Mouse (Mus musculus) heart, embryonic 16.5 days (tissue): Measurements from ENCODE around the gene Ttc24. TPM values are rescaled to one million over a fixed set of nuclear protein-coding genes. Genes with fewer than 3 reads are reported as not detected.

Source experiments
- ATAC-seq: fragments of 200-750 bp; cut with Nextera tagmentation; replicated peaks from 2 replicates; pipeline ENCODE4 v1.8.0; 2017; ENCODE audit warnings: moderate number of reproducible peaks; ENCODE audit not compliant: insufficient read depth, low FRiP score; ENCODE audit errors: extremely low read depth
- H3K27ac ChIP-seq: fragments of 300-500 bp; sonication (generic); 2 replicates; pipeline ENCODE4 v1.5.1; 2014; ENCODE audit warnings: mild to moderate bottlenecking, low read length, control low read depth, moderate library complexity
- H3K27me3 ChIP-seq: fragments of 300-500 bp; sonication (generic); 2 replicates; pipeline ENCODE4 v1.6.1; 2014; ENCODE audit warnings: low read length, mixed read lengths; ENCODE audit not compliant: control insufficient read depth, insufficient read depth
- H3K36me3 ChIP-seq: fragments of 300-500 bp; sonication (generic); 2 replicates; pipeline ENCODE4 v1.6.1; 2014; ENCODE audit not compliant: control insufficient read depth, insufficient read depth
- H3K4me1 ChIP-seq: fragments of 300-500 bp; sonication (generic); 2 replicates; pipeline ENCODE4 v1.6.1; 2014; ENCODE audit warnings: low read length, mixed read lengths; ENCODE audit not compliant: control insufficient read depth, insufficient read depth
- H3K4me2 ChIP-seq: fragments of 300-500 bp; sonication (generic); 2 replicates; pipeline ENCODE4 v1.6.1; 2014; ENCODE audit warnings: low read depth, mild to moderate bottlenecking, control low read depth, low read length
- H3K4me3 ChIP-seq: fragments of 300-500 bp; sonication (generic); 2 replicates; pipeline ENCODE4 v1.5.1; 2014; ENCODE audit warnings: mild to moderate bottlenecking, control low read depth, low read length
- H3K9ac ChIP-seq: fragments of 300-500 bp; sonication (generic); 2 replicates; pipeline ENCODE4 v1.6.1; 2014; ENCODE audit warnings: low read length, control low read depth
- H3K9me3 ChIP-seq: fragments of 300-500 bp; sonication (generic); replicated peaks from 2 replicates; pipeline ENCODE4 v1.6.1; 2016; ENCODE audit warnings: low read length; ENCODE audit not compliant: control insufficient read depth
- WGBS: fragments of 180-500 bp; shearing (Covaris S2); extraction: QIAGEN DNeasy Blood & Tissue Kit; methylation state at CpG from one replicate; pipeline ENCODE4 v1.1.7; 2014; 5-methylcytosine and 5-hydroxymethylcytosine counted together
- polyA plus RNA-seq: library from polyadenylated mRNA; unstranded; fragments of >200 nt; fragmentation: Nextera tagmentation; extraction: Ambion mirVana; gene quantifications from 2 replicates; pipeline ENCODE4 v1.2.1, GENCODE M21; 2015

The Ttc24 gene
- polyA plus RNA-seq, 1 experiment from 2014 or later = 0.18 TPM

DNA sequence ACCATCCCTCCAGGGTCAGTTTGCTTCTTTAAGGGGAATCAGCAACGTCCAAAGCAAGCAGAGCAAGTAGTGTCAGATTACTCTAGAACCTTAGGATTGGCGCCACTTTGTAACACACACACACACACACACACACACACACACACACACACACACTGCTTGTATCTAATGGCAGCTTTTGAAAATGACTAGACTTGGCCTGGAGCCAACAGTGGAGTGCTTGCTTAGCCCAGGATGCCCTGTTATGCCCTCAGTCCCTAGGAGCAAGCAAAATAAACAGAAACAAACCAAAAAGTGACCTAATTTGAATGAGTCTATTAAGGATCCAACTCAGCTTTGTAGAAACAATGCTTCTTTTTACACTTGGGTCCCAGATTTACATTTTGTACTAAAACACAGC lies 9.7 kb downstream of the Ttc24 start:
- Histone ChIP-seq H3K4me2 (no peak overlapping the region), H3K27ac (no peak overlapping the region), H3K4me3 (no peak overlapping the region), H3K27me3 (peaks cover 9% of the 10 kb centered on the region), H3K9me3 (no peaks in the 10 kb centered on the region), H3K4me1 (no peaks in the 10 kb centered on the region), H3K36me3 (no peaks in the 10 kb centered on the region), H3K9ac (no peak overlapping the region)
- WGBS = 15% methylated on average over 2 of the region's 2 CpGs
- ATAC-seq = no peak

DNA sequence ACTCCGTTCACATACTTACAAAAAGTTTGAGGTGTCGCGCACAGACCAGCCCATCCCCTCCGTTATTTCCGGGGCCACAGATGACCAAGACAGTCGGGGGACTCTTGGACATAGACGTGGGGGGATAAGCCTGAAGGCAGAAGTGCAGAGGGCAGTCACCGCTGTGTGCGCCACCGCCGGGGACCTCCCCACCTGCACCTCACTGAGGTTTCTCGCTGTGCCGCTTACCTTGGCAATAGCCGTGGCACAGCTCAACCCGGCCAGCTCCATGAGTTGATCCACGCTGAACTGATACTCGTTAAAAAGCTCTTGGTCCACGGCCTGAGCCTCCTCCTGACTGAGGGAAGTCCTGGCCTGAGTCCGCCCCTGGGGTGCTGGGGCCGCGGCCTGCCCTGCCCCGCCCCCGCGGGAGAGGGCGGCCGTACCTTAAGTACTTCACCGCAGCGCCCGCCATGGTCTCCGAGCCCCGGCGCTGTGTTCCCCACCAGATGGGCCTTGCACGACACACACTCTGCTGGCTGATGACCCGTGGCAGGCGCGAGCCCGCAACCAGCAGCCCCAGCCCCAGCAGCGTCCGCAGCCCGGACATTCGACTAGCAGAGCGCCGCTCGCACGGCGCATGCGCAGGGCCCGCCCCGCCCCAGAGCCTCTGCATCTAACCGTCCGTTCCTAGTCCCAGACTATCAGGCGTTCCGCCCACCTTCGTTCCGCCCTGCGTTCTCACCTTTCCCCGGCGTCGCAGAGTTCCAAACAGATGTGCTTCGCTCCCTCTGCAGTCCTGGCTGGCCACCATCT lies 20.0 kb downstream of the Ttc24 start, which contains the start of gene Naxe:
Gene Naxe, minus strand, starts transcription at position 594 of the 795 bp plus-strand sequence.
- Histone ChIP-seq H3K9me3 (no peaks in the 10 kb centered on the region), H3K27me3 (no peaks in the 10 kb centered on the region), H3K4me2 (peak within 1 kb of the TSS; percentile 93), H3K9ac (peak within 1 kb of the TSS; percentile 93), H3K4me1 (peaks cover 11% of the 10 kb centered on the region), H3K27ac (peak within 1 kb of the TSS; percentile 73; the same call in 1 of the 2 replicates), H3K36me3 (peaks cover 27% of the 10 kb centered on the region), H3K4me3 (peak within 1 kb of the TSS; percentile 73)
- ATAC-seq = peak; percentile 92
- WGBS = under 1% methylated on average over 60 of the region's 60 CpGs

DNA sequence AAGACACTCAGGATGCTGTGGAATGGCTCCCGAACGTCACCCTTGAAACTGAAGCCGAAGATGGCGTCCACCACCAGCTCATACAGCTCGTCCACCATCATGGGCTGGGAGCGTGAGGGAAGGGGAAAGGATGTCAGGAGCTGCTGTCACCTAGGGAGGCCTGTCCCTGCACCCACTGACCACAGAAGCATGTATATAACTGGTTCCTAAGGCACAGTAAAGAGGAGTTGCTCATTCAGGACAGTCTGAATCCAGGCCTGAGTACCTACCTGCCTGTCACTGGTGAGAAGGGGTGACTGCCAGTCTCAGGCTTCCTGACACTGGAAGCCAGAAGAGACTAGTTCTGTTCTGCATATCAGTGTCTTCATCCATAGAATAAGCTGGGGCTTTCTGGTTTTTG lies 21.1 kb downstream of the Ttc24 start:
- ATAC-seq = no peak
- Histone ChIP-seq H3K4me2 (peak overlapping the region; percentile 93), H3K4me1 (peaks cover 11% of the 10 kb centered on the region), H3K27ac (no peak overlapping the region), H3K9me3 (no peaks in the 10 kb centered on the region), H3K36me3 (peaks cover 35% of the 10 kb centered on the region), H3K9ac (peak overlapping the region; percentile 93; the same call in 1 of the 2 replicates), H3K4me3 (no peak overlapping the region; the same call in 1 of the 2 replicates), H3K27me3 (no peaks in the 10 kb centered on the region)
- WGBS = 75% methylated on average over 6 of the region's 6 CpGs

DNA sequence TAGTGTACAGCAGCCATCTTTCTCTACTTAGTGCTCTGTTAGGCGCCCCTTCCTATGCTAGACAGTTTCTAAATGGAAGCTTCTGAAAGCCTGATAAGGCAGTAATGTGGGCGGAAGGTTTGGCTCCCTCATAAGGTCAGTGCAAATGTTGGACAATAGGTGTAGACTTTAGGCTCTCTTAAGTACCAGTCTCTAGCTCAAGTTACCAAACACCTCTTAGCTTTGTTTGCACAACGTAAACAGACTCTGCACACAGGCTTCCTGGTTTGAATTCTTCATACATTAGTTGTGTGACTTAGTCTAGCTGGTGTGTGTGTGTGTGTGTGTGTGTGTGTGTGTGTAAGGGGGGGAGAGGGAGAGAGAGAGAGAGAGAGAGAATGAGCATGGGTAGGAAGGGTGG lies 28.6 kb downstream of the Ttc24 start:
- Histone ChIP-seq H3K9me3 (no peaks in the 10 kb centered on the region), H3K27me3 (no peaks in the 10 kb centered on the region), H3K36me3 (peaks cover 34% of the 10 kb centered on the region), H3K9ac (no peak overlapping the region), H3K27ac (no peak overlapping the region), H3K4me2 (no peak overlapping the region), H3K4me3 (no peak overlapping the region), H3K4me1 (no peaks in the 10 kb centered on the region)
- no peak for ATAC-seq
- 51% methylated on average over 3 of the region's 3 CpGs for WGBS

DNA sequence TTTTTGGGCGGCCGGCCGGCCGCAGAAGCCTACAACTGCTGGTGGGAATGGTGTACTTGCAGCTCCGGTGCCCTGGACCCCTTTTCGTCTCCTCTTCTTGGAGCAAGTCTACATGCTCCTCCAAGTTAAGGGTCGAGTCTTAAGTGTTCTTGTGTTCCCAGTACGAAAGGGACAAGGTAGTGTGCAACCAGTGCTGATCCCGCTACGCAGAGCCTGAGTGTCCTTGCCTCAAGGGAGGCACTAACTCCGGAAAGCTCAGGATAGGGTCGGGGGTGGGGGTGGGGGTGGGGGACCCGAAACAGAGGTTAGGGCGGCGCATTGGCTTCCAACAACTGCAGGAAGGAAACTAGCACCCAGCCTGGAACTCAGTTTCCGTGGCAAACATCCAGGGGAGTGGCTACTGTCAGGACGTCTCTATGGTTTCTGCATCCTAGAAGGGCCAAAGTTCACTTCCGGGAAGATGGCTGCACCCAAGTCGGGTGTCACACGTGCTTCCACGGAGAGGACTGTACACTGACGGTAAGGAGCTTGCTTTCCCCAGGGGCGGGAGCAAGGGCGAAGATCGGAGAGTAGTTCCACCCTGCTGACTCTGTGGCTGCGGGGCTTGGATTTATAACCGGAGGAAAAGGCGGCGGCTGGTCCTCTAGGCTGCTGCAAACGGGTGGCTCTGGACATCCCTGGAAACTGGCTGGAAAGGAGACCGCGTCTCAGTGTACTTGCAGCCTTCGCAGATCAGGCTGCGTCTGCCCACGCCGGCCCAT lies 35.3 kb downstream of the Ttc24 start, which contains the start of gene Gpatch4:
Gene Gpatch4, plus strand, starts transcription at position 448 of the 761 bp plus-strand sequence.
- peak; percentile 91 for ATAC-seq
- H3K9me3 ChIP-seq = no peaks in the 10 kb centered on the region
- H3K36me3 ChIP-seq = no peaks in the 10 kb centered on the region
- peak within 1 kb of the TSS; percentile 56 for H3K27ac ChIP-seq
- peak within 1 kb of the TSS; percentile 63 for H3K9ac ChIP-seq
- 0 out of 2 replicates have a peak, but pooled peaks cover 7% of the 10 kb centered on the region for H3K27me3 ChIP-seq
- WGBS = 9% methylated on average over 36 of the region's 36 CpGs
- H3K4me2 ChIP-seq = peak within 1 kb of the TSS; percentile 88
- peaks cover 9% of the 10 kb centered on the region for H3K4me1 ChIP-seq
- H3K4me3 ChIP-seq = peak within 1 kb of the TSS; percentile 66

DNA sequence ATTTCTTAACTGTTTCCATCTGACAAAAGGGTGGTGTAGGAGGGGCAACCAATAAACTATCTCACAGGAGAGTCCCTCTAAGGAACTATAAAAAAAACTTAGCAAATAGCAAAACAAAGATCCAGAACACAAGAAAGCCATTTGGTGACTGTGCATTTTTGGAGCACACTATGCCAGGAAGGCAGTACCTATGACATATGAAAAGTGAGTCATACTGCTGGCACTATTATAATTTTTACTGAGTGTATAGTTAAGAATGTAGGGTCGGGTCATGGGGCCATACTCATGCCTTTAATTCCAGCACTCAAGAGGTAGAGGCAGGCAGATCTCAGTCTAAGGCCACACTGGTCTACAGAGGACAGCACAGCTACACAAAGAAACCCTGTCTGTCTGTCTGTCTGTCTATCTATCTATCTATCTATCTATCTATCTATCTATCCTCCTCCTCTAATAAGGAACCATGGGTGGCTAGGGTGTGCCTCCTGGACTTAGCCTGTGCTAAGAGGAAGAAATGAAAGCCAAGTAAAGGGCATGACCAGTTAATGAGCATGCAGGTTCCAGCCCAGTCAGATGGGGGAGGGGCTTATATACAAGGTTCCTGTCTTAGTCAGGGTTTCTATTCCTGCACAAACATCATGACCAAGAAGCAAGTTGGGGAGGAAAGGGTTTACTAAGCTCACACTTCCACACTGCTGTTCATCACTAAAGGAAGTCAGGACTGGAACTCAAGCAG lies 42.4 kb downstream of the Ttc24 start:
- Histone ChIP-seq H3K4me1 (no peaks in the 10 kb centered on the region), H3K27ac (no peak overlapping the region), H3K4me3 (no peak overlapping the region), H3K9ac (no peak overlapping the region), H3K27me3 (peaks cover 22% of the 10 kb centered on the region), H3K36me3 (no peaks in the 10 kb centered on the region), H3K4me2 (no peak overlapping the region), H3K9me3 (no peaks in the 10 kb centered on the region)
- 41% methylated on average over 1 of the region's 1 CpGs for WGBS
- no peak for ATAC-seq

DNA sequence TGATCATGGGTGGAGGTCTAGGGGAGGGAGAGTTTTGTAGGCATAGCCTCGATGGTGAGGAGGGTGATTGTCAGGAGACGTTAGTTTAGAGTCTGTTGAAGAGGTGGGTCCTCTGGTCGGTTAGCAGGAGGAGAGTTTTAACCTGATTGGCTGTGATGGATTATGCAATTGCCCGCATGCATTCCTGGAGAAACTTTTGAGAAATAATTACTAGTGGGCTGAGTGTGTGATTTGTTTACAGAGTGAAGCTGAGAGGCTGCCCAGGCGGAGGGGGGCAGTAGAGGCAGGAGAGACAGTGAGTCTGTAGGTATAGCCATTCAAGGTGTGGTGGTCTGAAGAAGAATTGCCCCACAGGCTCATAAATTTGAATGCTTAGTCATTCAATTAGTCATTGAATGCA lies 44.6 kb downstream of the Ttc24 start:
- Histone ChIP-seq H3K9ac (no peak overlapping the region), H3K36me3 (no peaks in the 10 kb centered on the region), H3K4me1 (no peaks in the 10 kb centered on the region), H3K27me3 (peaks cover 20% of the 10 kb centered on the region), H3K27ac (no peak overlapping the region), H3K4me3 (no peak overlapping the region), H3K4me2 (no peak overlapping the region), H3K9me3 (no peaks in the 10 kb centered on the region; the same call in 1 of the 2 replicates)
- 54% methylated on average over 5 of the region's 5 CpGs for WGBS
- ATAC-seq = no peak

DNA sequence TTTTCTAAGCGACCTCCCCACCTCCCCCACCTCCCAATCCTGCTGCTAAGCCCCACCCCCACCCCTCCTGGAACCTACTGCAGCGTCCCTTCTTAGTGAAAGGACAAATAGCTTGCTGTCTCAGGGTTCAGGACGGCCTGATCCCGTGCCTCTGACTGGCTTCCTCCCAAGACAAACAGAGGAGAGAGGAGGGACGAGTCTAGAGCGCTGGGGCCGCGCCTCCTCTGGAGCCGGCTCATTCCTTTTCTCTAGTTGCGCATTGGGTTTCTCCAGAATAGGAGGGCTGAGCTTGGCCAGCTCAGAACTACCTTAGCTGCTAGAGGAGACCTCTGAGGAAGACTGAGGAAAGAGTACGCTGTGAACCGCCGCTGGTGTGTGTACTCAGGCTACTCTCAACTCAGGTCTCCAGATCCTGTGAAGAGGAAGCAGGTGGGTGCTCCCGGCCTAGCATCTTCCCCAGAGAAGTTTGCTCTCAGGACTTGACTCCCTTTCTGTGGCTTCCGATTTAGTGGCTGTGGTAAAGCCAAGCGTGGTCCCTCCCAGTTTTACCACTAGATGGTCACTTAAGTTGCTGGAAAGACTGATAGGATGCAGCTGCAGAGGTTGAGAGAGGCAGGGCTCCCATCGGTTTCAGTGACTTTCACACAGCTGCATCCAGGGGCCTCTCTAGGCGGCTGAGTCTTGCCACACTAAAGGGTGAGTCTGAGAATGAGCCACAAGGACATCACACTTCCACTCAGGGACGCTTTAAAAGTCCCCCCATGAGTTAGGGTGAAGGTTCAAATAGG lies 47.3 kb downstream of the Ttc24 start:
- Histone ChIP-seq H3K4me2 (0 out of 2 replicates have a peak overlapping the region, but pooled peaks have one; percentile 34), H3K4me1 (no peaks in the 10 kb centered on the region), H3K27ac (no peak overlapping the region), H3K27me3 (peaks cover 18% of the 10 kb centered on the region), H3K9ac (no peak overlapping the region), H3K36me3 (no peaks in the 10 kb centered on the region), H3K9me3 (peaks cover 7% of the 10 kb centered on the region), H3K4me3 (0 out of 2 replicates have a peak overlapping the region, but pooled peaks have one; percentile 3)
- peak; percentile 32 for ATAC-seq
- 10% methylated on average over 19 of the region's 19 CpGs for WGBS
